In genomic region chr4:154358816-154359215, GRCm38 (mm10) we compare ENCODE assay signal across 16 mouse cellular contexts. TPM values are rescaled to one million over a fixed set of nuclear protein-coding genes. Genes with fewer than 3 reads are reported as not detected.
DNase-seq lines count a peak whose midpoint lies in the region; ATAC-seq and TF ChIP-seq lines count a peak whose summit lies in the region.
"Had no signal": no experiment of that assay in that cellular context is flagged by ENCODE, and none has a peak within 500 bp of the region (broad histone marks: within the 10 kb centered on the region; RNA-seq: fewer than 3 reads in every experiment).

No protein-coding gene starts in this region.

- ATAC-seq in midbrain, embryonic 11.5 days (ENCODE audit: low FRiP score), result no peak
- no peak for ATAC-seq in midbrain, embryonic 16.5 days
- ATAC-seq in heart, postnatal 0 days (ENCODE audit: insufficient read depth, low read depth), result peak; percentile 51
- ATAC-seq in lung, embryonic 16.5 days (ENCODE audit: low read depth), result peak; percentile 47
- peak; percentile 74 for ATAC-seq in stomach, postnatal 0 days (ENCODE audit: low FRiP score, low TSS enrichment)
- ATAC-seq in frontal cortex, adult (ENCODE audit: low TSS enrichment), result no peak
- ATAC-seq: forebrain, embryonic 13.5 days; hindbrain, postnatal 0 days; liver, embryonic 12.5 days had no signal

- TF ChIP-seq EP300 in heart, postnatal 0 days (IDR thresholded peaks at IDR 0.05; ENCODE audit: low read depth), result no peak
- no peak for TF ChIP-seq EP300 in stomach, postnatal 0 days (optimal IDR thresholded peaks at IDR 0.05)

- H3K4me3 ChIP-seq in midbrain, embryonic 11.5 days (ENCODE audit: low read depth, low read length), result no peak overlapping the region
- H3K4me3 ChIP-seq in midbrain, embryonic 16.5 days (ENCODE audit: low read depth, low read length), result no peak overlapping the region
- no peak overlapping the region for H3K4me3 ChIP-seq in heart, postnatal 0 days (ENCODE audit: low read depth, low read length)
- H3K4me3 ChIP-seq in lung, embryonic 16.5 days (ENCODE audit: low read length), result no peak overlapping the region
- no peak overlapping the region for H3K4me3 ChIP-seq in stomach, postnatal 0 days (ENCODE audit: low read depth, low read length)
- H3K4me3 ChIP-seq: embryonic facial prominence, embryonic 12.5 days; forebrain, embryonic 13.5 days; liver, embryonic 12.5 days; neural tube, embryonic 13.5 days had no signal

- no peaks in the 10 kb centered on the region for H3K27me3 ChIP-seq in midbrain, embryonic 11.5 days (ENCODE audit: control insufficient read depth, insufficient read depth, low read length)
- H3K27me3 ChIP-seq in midbrain, embryonic 16.5 days (ENCODE audit: control insufficient read depth, insufficient read depth, low read depth, low read length), result no peaks in the 10 kb centered on the region
- H3K27me3 ChIP-seq in heart, postnatal 0 days (ENCODE audit: control insufficient read depth, insufficient read depth, low read length), result 0 out of 2 replicates have a peak, but pooled peaks cover 2% of the 10 kb centered on the region
- no peaks in the 10 kb centered on the region; the same call in 1 of the 2 replicates for H3K27me3 ChIP-seq in lung, embryonic 16.5 days (ENCODE audit: control insufficient read depth, insufficient read depth, low read depth, low read length)
- no peaks in the 10 kb centered on the region for H3K27me3 ChIP-seq in stomach, postnatal 0 days (ENCODE audit: control insufficient read depth, insufficient read depth, low read length)
- H3K27me3 ChIP-seq: embryonic facial prominence, embryonic 12.5 days; forebrain, embryonic 13.5 days had no signal

- no peak overlapping the region for H3K27ac ChIP-seq in midbrain, embryonic 11.5 days (ENCODE audit: low read depth, low read length)
- no peak overlapping the region for H3K27ac ChIP-seq in midbrain, embryonic 16.5 days (ENCODE audit: low read length)
- H3K27ac ChIP-seq in heart, postnatal 0 days (ENCODE audit: low read depth), result peak overlapping the region; percentile 81
- peak overlapping the region; percentile 93 for H3K27ac ChIP-seq in lung, embryonic 16.5 days (ENCODE audit: low read length)
- peak overlapping the region; percentile 91 for H3K27ac ChIP-seq in stomach, postnatal 0 days (replicated peaks)
- H3K27ac ChIP-seq: embryonic facial prominence, embryonic 12.5 days; forebrain, embryonic 13.5 days; hindbrain, postnatal 0 days; liver, embryonic 12.5 days; neural tube, embryonic 13.5 days had no signal

- DNase-seq in midbrain, embryonic 11.5 days (ENCODE audit: low spot score, missing footprints), result peak; percentile 56
- DNase-seq in heart, postnatal 0 days (ENCODE audit: low spot score), result peak; percentile 42
- DNase-seq in stomach, postnatal 0 days (ENCODE audit: low spot score), result peak; percentile 69
- no peak for DNase-seq in ovary, postnatal 10 days (ENCODE audit: low spot score)
- DNase-seq: cerebellum, adult 9-11 months; gastrocnemius, postnatal 36 days; kidney, postnatal 4 days had no signal

- no peak overlapping the region for H3K9ac ChIP-seq in midbrain, embryonic 11.5 days (ENCODE audit: low read length)
- no peak overlapping the region for H3K9ac ChIP-seq in midbrain, embryonic 16.5 days (ENCODE audit: low read depth, low read length)
- no peak overlapping the region for H3K9ac ChIP-seq in heart, postnatal 0 days (replicated peaks; ENCODE audit: low read depth, low read length)
- H3K9ac ChIP-seq in lung, embryonic 16.5 days (ENCODE audit: low read length), result peak overlapping the region; percentile 52
- no peak overlapping the region for H3K9ac ChIP-seq in stomach, postnatal 0 days (ENCODE audit: low read length)
- H3K9ac ChIP-seq: embryonic facial prominence, embryonic 12.5 days; forebrain, embryonic 13.5 days; liver, embryonic 12.5 days; neural tube, embryonic 13.5 days had no signal

- no peak overlapping the region for H3K4me2 ChIP-seq in midbrain, embryonic 11.5 days
- no peak overlapping the region for H3K4me2 ChIP-seq in midbrain, embryonic 16.5 days (ENCODE audit: low read length)
- no peak overlapping the region; the same call in 1 of the 2 replicates for H3K4me2 ChIP-seq in heart, postnatal 0 days (ENCODE audit: low read depth, low read length)
- H3K4me2 ChIP-seq in lung, embryonic 16.5 days (ENCODE audit: low read depth, low read length), result no peak overlapping the region; the same call in 1 of the 2 replicates
- H3K4me2 ChIP-seq in stomach, postnatal 0 days (replicated peaks; ENCODE audit: low read depth), result no peak overlapping the region; the same call in 1 of the 2 replicates
- H3K4me2 ChIP-seq: embryonic facial prominence, embryonic 12.5 days; forebrain, embryonic 13.5 days; liver, embryonic 12.5 days; neural tube, embryonic 13.5 days had no signal

- no peaks in the 10 kb centered on the region for H3K36me3 ChIP-seq in midbrain, embryonic 11.5 days (ENCODE audit: control insufficient read depth, insufficient read depth, low read length)
- no peaks in the 10 kb centered on the region for H3K36me3 ChIP-seq in midbrain, embryonic 16.5 days (ENCODE audit: control insufficient read depth, insufficient read depth, low read length)
- H3K36me3 ChIP-seq in heart, postnatal 0 days (replicated peaks; ENCODE audit: control insufficient read depth, insufficient read depth, low read length), result no peaks in the 10 kb centered on the region
- H3K36me3 ChIP-seq in lung, embryonic 16.5 days (ENCODE audit: control insufficient read depth, insufficient read depth, low read length), result no peaks in the 10 kb centered on the region
- no peaks in the 10 kb centered on the region for H3K36me3 ChIP-seq in stomach, postnatal 0 days (ENCODE audit: control insufficient read depth, insufficient read depth, low read length)
- H3K36me3 ChIP-seq: liver, embryonic 12.5 days; neural tube, embryonic 13.5 days had no signal

- TF ChIP-seq CTCF in heart, postnatal 0 days (IDR thresholded peaks at IDR 0.05; ENCODE audit: low read depth), result no peak
- TF ChIP-seq CTCF in stomach, postnatal 0 days (IDR thresholded peaks at IDR 0.05; ENCODE audit: low read depth), result no peak

- 50% methylated on average over 11 of the region's 11 CpGs for WGBS in midbrain, embryonic 11.5 days
- 39% methylated on average over 11 of the region's 11 CpGs for WGBS in midbrain, embryonic 16.5 days
- WGBS in heart, postnatal 0 days, result 22% methylated on average over 10 of the region's 11 CpGs
- WGBS in lung, embryonic 16.5 days, result 31% methylated on average over 11 of the region's 11 CpGs
- 53% methylated on average over 11 of the region's 11 CpGs for WGBS in stomach, postnatal 0 days

- H3K4me1 ChIP-seq in midbrain, embryonic 11.5 days (ENCODE audit: control insufficient read depth, insufficient read depth, low read length), result peaks cover 8% of the 10 kb centered on the region
- H3K4me1 ChIP-seq in midbrain, embryonic 16.5 days (ENCODE audit: control insufficient read depth, insufficient read depth, low read length), result 0 out of 2 replicates have a peak, but pooled peaks cover 3% of the 10 kb centered on the region
- H3K4me1 ChIP-seq in heart, postnatal 0 days (ENCODE audit: control insufficient read depth, insufficient read depth), result peaks cover 23% of the 10 kb centered on the region
- peaks cover 15% of the 10 kb centered on the region; the same call in 1 of the 2 replicates for H3K4me1 ChIP-seq in lung, embryonic 16.5 days (replicated peaks; ENCODE audit: control insufficient read depth, insufficient read depth, low read length)
- no peaks in the 10 kb centered on the region for H3K4me1 ChIP-seq in stomach, postnatal 0 days (replicated peaks; ENCODE audit: control insufficient read depth, insufficient read depth)
- H3K4me1 ChIP-seq: liver, embryonic 12.5 days; neural tube, embryonic 13.5 days had no signal

- no peaks in the 10 kb centered on the region for H3K9me3 ChIP-seq in midbrain, embryonic 11.5 days (ENCODE audit: control insufficient read depth, low read length)
- no peaks in the 10 kb centered on the region for H3K9me3 ChIP-seq in midbrain, embryonic 16.5 days (replicated peaks; ENCODE audit: control insufficient read depth, low read length, poor library complexity, severe bottlenecking)
- no peaks in the 10 kb centered on the region for H3K9me3 ChIP-seq in heart, postnatal 0 days (replicated peaks; ENCODE audit: control insufficient read depth, low read length)
- H3K9me3 ChIP-seq in lung, embryonic 16.5 days (ENCODE audit: control insufficient read depth, low read length), result 0 out of 2 replicates have a peak, but pooled peaks cover 2% of the 10 kb centered on the region
- H3K9me3 ChIP-seq in stomach, postnatal 0 days (ENCODE audit: control insufficient read depth, low read length), result no peaks in the 10 kb centered on the region
- H3K9me3 ChIP-seq: embryonic facial prominence, embryonic 12.5 days; forebrain, embryonic 13.5 days; liver, embryonic 12.5 days; neural tube, embryonic 13.5 days had no signal

RNA-seq across cellular contexts. Expression of gene B230104I21Rik, which starts 22.9 kb away (rescaled TPM):
- polyA plus RNA-seq in midbrain, embryonic 11.5 days (2014; fragmentation: Nextera tagmentation; extraction: Ambion mirVana), result not detected in 2 replicates
- polyA plus RNA-seq in midbrain, embryonic 16.5 days (2015; fragmentation: Nextera tagmentation; extraction: Ambion mirVana), result 0.25 TPM in 1 of 2 replicates, not detected in the other
- not detected in 2 replicates for total RNA-seq in heart, postnatal 0 days (2014; rRNA removed; ENCODE audit: low replicate concordance)
- not detected in 2 replicates for polyA plus RNA-seq in heart, postnatal 0 days (2015; fragmentation: Nextera tagmentation; extraction: Ambion mirVana)
- polyA plus RNA-seq in lung, embryonic 16.5 days (2015; fragmentation: Nextera tagmentation; extraction: Ambion mirVana), result not detected in 2 replicates
- polyA plus RNA-seq in stomach, postnatal 0 days (2015; fragmentation: Nextera tagmentation; extraction: Ambion mirVana), result not detected in 2 replicates
- total RNA-seq: gastrocnemius, postnatal 36 days; hindbrain, postnatal 0 days; left cerebral cortex, adult 8-10 months had no signal
- polyA plus RNA-seq: embryonic facial prominence, embryonic 12.5 days; hindbrain, postnatal 0 days; liver, embryonic 12.5 days; neural tube, embryonic 13.5 days had no signal

RNA-seq across cellular contexts. Expression of gene Arhgef16, which starts 57.3 kb away (rescaled TPM):
- 0.45 and 0.81 TPM in 2 replicates for polyA plus RNA-seq in midbrain, embryonic 11.5 days (2014; fragmentation: Nextera tagmentation; extraction: Ambion mirVana)
- polyA plus RNA-seq in midbrain, embryonic 16.5 days (2015; fragmentation: Nextera tagmentation; extraction: Ambion mirVana), result 1.1 and 1.6 TPM in 2 replicates
- total RNA-seq in heart, postnatal 0 days (2014; rRNA removed; ENCODE audit: low replicate concordance), result 2.6 and 3.5 TPM in 2 replicates
- polyA plus RNA-seq in heart, postnatal 0 days (2015; fragmentation: Nextera tagmentation; extraction: Ambion mirVana), result 0.49 and 0.62 TPM in 2 replicates
- polyA plus RNA-seq in lung, embryonic 16.5 days (2015; fragmentation: Nextera tagmentation; extraction: Ambion mirVana), result 25.4 and 26.0 TPM in 2 replicates
- 38.5 and 41.2 TPM in 2 replicates for polyA plus RNA-seq in stomach, postnatal 0 days (2015; fragmentation: Nextera tagmentation; extraction: Ambion mirVana)

Comparison
In these comparisons a context has a peak if more than half of its experiments do, and no peak if none do; other contexts are left out.
1. ATAC-seq: peak in heart, postnatal 0 days (single experiment), lung, embryonic 16.5 days (single experiment) and stomach, postnatal 0 days (single experiment); none in midbrain, embryonic 11.5 days (single experiment), midbrain, embryonic 16.5 days (single experiment) and frontal cortex, adult (single experiment).
2. H3K27ac ChIP-seq: peak in heart, postnatal 0 days (single experiment), lung, embryonic 16.5 days (single experiment) and stomach, postnatal 0 days (single experiment); none in midbrain, embryonic 11.5 days (single experiment) and midbrain, embryonic 16.5 days (single experiment).
3. RNA of gene Arhgef16, which starts 57.3 kb away (polyA plus RNA-seq): 38.5 to 41.2 TPM in stomach, postnatal 0 days and 25.4 to 26.0 TPM in lung, embryonic 16.5 days; 1.1 to 1.6 TPM in midbrain, embryonic 16.5 days, 0.49 to 0.62 TPM in heart, postnatal 0 days and 0.45 to 0.81 TPM in midbrain, embryonic 11.5 days; every median in the first group is over 10 times any median in the second.